Mouse (Mus musculus): ENCODE data around the gene Zfp948. TPM values are rescaled to one million over a fixed set of nuclear protein-coding genes. Genes with fewer than 3 reads are reported as not detected.

Gene Zfp948
- 11.5 and 13.5 TPM in 2 replicates for total RNA-seq (2014; rRNA removed)
- polyA plus RNA-seq (2015; fragmentation: Nextera tagmentation; extraction: Ambion mirVana): 15.7 and 18.5 TPM in 2 replicates

- H3K4me3 ChIP-seq (ENCODE audit: low read depth, low read length): peak within 1 kb of the TSS; percentile 63
- 0 out of 2 replicates have a peak, but pooled peaks cover 3% of the 10 kb centered on the region for H3K4me1 ChIP-seq (ENCODE audit: insufficient read depth, low read length)
- H3K9ac ChIP-seq (replicated peaks; ENCODE audit: low read length, poor library complexity, severe bottlenecking): peak within 1 kb of the TSS; percentile 77
- no peaks in the 10 kb centered on the region for H3K27me3 ChIP-seq (ENCODE audit: insufficient read depth, low read length)
- TF ChIP-seq CTCF (IDR thresholded peaks at IDR 0.05): 0 out of 2 replicates have a peak, but pooled peaks have one; percentile 27
- H3K36me3 ChIP-seq (ENCODE audit: insufficient read depth, low read length): no peaks in the 10 kb centered on the region
- WGBS: 3% methylated on average over 29 of the region's 29 CpGs
- H3K4me2 ChIP-seq (ENCODE audit: low read depth, low read length, poor library complexity, severe bottlenecking): peak within 1 kb of the TSS; percentile 56
- ATAC-seq (ENCODE audit: low FRiP score): peak; percentile 95
- H3K9me3 ChIP-seq (ENCODE audit: low read length): no peaks in the 10 kb centered on the region
- peak within 1 kb of the TSS; percentile 89 for H3K27ac ChIP-seq (ENCODE audit: low read depth, low read length)
- DNase-seq (ENCODE audit: low spot score): peak; percentile 95
Observed at GRCm38 (mm10) chr17:21566728-21567349, at the start of gene Zfp948. TSS of gene Zfp948 (plus strand) at chr17:21567008.

DNA sequence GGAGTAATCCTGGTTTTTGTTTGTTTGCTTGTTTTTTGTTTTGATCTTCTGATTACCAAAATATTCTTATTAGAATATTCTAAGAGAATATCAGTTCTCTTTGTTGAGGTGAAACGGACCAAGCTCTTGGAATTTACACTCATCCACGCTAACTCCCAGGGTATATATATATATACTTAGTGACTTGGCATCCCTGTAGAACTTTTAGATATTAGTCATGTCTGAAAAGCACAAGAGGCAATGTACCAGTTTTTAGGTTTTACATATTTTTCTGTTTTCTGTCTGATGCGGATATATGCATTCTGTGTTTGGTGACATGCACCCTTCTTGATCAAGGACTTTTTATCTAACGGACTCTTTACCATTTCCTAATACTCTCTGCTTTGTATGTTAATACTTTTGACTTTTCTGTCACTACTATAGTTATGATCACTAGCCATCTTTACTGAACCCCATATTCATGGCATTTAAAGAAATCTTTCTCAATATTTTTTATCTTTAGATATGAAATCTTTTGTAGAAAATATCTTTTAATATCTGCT lies 49.6 kb upstream of the Zfp948 start:
- H3K27ac ChIP-seq (ENCODE audit: low read depth, low read length): peak overlapping the region; percentile 72
- no peaks in the 10 kb centered on the region for H3K27me3 ChIP-seq (ENCODE audit: insufficient read depth, low read length)

GRCm38 (mm10) chr17:21526270-21526669 lies 40.5 kb upstream of the Zfp948 start:
- no peaks in the 10 kb centered on the region; the same call in 1 of the 2 replicates for H3K27me3 ChIP-seq (ENCODE audit: insufficient read depth, low read length)
- no peaks in the 10 kb centered on the region for H3K9me3 ChIP-seq (ENCODE audit: low read length)
- no peak for ATAC-seq (ENCODE audit: low FRiP score)
- no peaks in the 10 kb centered on the region for H3K36me3 ChIP-seq (ENCODE audit: insufficient read depth, low read length)
- no peak for TF ChIP-seq CTCF (IDR thresholded peaks at IDR 0.05)
- H3K4me2 ChIP-seq (ENCODE audit: low read depth, low read length, poor library complexity, severe bottlenecking): no peak overlapping the region
- no peak for DNase-seq (ENCODE audit: low spot score)
- H3K9ac ChIP-seq (replicated peaks; ENCODE audit: low read length, poor library complexity, severe bottlenecking): no peak overlapping the region
- H3K27ac ChIP-seq (ENCODE audit: low read depth, low read length): no peak overlapping the region
- no peaks in the 10 kb centered on the region; the same call in 1 of the 2 replicates for H3K4me1 ChIP-seq (ENCODE audit: insufficient read depth, low read length)
- no peak overlapping the region for H3K4me3 ChIP-seq (ENCODE audit: low read depth, low read length)

More for the DNA sequence above, 49.6 kb upstream of the Zfp948 start:
- peak overlapping the region; percentile 80 for H3K4me2 ChIP-seq (ENCODE audit: low read depth, low read length, poor library complexity, severe bottlenecking)
- no peaks in the 10 kb centered on the region for H3K4me1 ChIP-seq (ENCODE audit: insufficient read depth, low read length)
- H3K4me3 ChIP-seq (ENCODE audit: low read depth, low read length): peak overlapping the region; percentile 51
- 33% methylated on average over 4 of the region's 4 CpGs for WGBS
- TF ChIP-seq CTCF (IDR thresholded peaks at IDR 0.05): no peak
- DNase-seq (ENCODE audit: low spot score) (no peak), ATAC-seq (ENCODE audit: low FRiP score) (no peak)
- H3K9ac ChIP-seq (replicated peaks; ENCODE audit: low read length, poor library complexity, severe bottlenecking): peak overlapping the region; percentile 60
- H3K9me3 ChIP-seq (ENCODE audit: low read length): no peaks in the 10 kb centered on the region
- H3K36me3 ChIP-seq (ENCODE audit: insufficient read depth, low read length): no peaks in the 10 kb centered on the region

DNA sequence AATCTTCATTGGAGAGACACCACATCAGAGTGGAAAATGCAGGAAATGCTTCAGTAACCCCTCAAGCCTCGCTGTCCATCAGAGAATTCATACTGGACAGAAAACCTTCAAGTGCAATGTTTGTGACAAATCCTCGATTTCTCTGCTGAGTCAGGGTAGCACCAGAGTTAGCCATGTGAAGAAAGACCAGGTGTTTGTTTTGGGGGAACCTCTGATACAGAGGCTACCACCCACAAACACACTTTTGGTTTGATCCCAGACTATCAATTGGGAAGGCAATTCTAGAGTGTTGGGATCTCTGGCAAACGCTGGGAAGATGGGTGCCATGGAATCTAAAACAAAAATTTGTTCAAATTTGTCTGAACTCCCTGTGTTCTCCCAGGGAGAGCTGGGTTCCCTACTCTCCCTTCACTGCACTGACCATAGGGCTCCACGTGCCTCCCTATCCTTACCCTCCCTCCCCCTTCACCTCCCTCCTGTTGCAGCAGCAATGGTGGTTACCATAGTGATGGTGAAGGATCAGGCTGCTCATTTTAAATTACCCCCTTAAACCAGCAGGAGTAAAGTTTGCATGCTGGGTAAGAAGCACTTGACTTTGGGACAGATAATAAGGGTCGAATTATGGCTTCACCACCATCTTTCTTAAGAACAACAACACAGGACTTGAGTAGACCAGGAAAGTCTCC lies 36.0 kb upstream of the Zfp948 start:
- TF ChIP-seq CTCF (IDR thresholded peaks at IDR 0.05): no peak
- Histone ChIP-seq H3K27ac (ENCODE audit: low read depth, low read length) (no peak overlapping the region), H3K4me2 (ENCODE audit: low read depth, low read length, poor library complexity, severe bottlenecking) (peak overlapping the region; percentile 72; the same call in 1 of the 2 replicates), H3K4me3 (ENCODE audit: low read depth, low read length) (no peak overlapping the region), H3K9ac (replicated peaks; ENCODE audit: low read length, poor library complexity, severe bottlenecking) (no peak overlapping the region), H3K4me1 (ENCODE audit: insufficient read depth, low read length) (peaks cover 5% of the 10 kb centered on the region; the same call in 1 of the 2 replicates), H3K36me3 (ENCODE audit: insufficient read depth, low read length) (no peaks in the 10 kb centered on the region), H3K27me3 (ENCODE audit: insufficient read depth, low read length) (no peaks in the 10 kb centered on the region), H3K9me3 (ENCODE audit: low read length) (no peaks in the 10 kb centered on the region)
- no peak for ATAC-seq (ENCODE audit: low FRiP score)
- 67% methylated on average over 5 of the region's 5 CpGs for WGBS
- no peak for DNase-seq (ENCODE audit: low spot score)

GRCm38 (mm10) chr17:21531621-21532020 lies 35.2 kb upstream of the Zfp948 start:
- DNase-seq (ENCODE audit: low spot score) (peak; percentile 9), ATAC-seq (ENCODE audit: low FRiP score) (no peak; the same call in 1 of the 2 replicates)
- peak overlapping the region; percentile 95; the same call in 1 of the 2 replicates for H3K27ac ChIP-seq (ENCODE audit: low read depth, low read length)
- WGBS: 64% methylated on average over 5 of the region's 5 CpGs
- peaks cover 5% of the 10 kb centered on the region; the same call in 1 of the 2 replicates for H3K4me1 ChIP-seq (ENCODE audit: insufficient read depth, low read length)
- H3K9ac ChIP-seq (replicated peaks; ENCODE audit: low read length, poor library complexity, severe bottlenecking): peak overlapping the region; percentile 97
- no peak for TF ChIP-seq CTCF (IDR thresholded peaks at IDR 0.05)
- no peaks in the 10 kb centered on the region for H3K36me3 ChIP-seq (ENCODE audit: insufficient read depth, low read length)
- H3K4me2 ChIP-seq (ENCODE audit: low read depth, low read length, poor library complexity, severe bottlenecking): peak overlapping the region; percentile 72
- no peaks in the 10 kb centered on the region for H3K27me3 ChIP-seq (ENCODE audit: insufficient read depth, low read length)
- H3K4me3 ChIP-seq (ENCODE audit: low read depth, low read length): peak overlapping the region; percentile 87
- H3K9me3 ChIP-seq (ENCODE audit: low read length): no peaks in the 10 kb centered on the region
